Mouse (Mus musculus) spleen, adult 12 weeks (tissue): ENCODE results near the gene Olfr104-ps.

ENCODE experiments used
- DNase-seq: peaks from one replicate; pipeline ENCODE4 v3.0.0; 2022; ENCODE audit warnings: low spot score

Gene Olfr104-ps

GRCm38 (mm10) chr17:37359282-37359681, at the start of gene Olfr104-ps:
Gene Olfr104-ps (plus strand): TSS chr17:37359582.
- DNase-seq = no peak

GRCm38 (mm10) chr17:37310146-37310699, 49.2 kb upstream of the Olfr104-ps start:
- no peak for DNase-seq

GRCm38 (mm10) chr17:37316954-37317353, 42.4 kb upstream of the Olfr104-ps start, which contains the start of gene Olfr102:
Gene Olfr102 (minus strand): TSS chr17:37317054.
- no peak for DNase-seq

- DNase-seq = no peak
Observed at GRCm38 (mm10) chr17:37339598-37339997, 19.8 kb upstream of the Olfr104-ps start, which contains the start of gene Olfr103. Gene Olfr103 (minus strand): TSS chr17:37339698.

- DNase-seq = no peak
Observed at GRCm38 (mm10) chr17:37378733-37379132, 19.4 kb downstream of the Olfr104-ps start, which contains the start of gene Olfr105-ps. Gene Olfr105-ps (plus strand): TSS chr17:37379033.

GRCm38 (mm10) chr17:37390093-37390492, 30.7 kb downstream of the Olfr104-ps start, which contains the start of gene Olfr106-ps:
Gene Olfr106-ps (plus strand): TSS chr17:37390393.
- DNase-seq = no peak

GRCm38 (mm10) chr17:37398926-37399325, 39.5 kb downstream of the Olfr104-ps start, which contains the start of gene Olfr107:
Gene Olfr107 (plus strand): TSS chr17:37399226.
- DNase-seq = no peak

- no peak for DNase-seq
Observed at GRCm38 (mm10) chr17:37413380-37413779, 54.0 kb downstream of the Olfr104-ps start.
